Mouse (Mus musculus) lung, postnatal 0 days (tissue): ENCODE results near the gene Vmn2r27.

Experiments used
- CTCF ChIP-seq: IDR thresholded peaks from 2 replicates; pipeline ENCODE4 v1.5.1; 2016; ENCODE audit warnings: antibody characterized with exemption, mild to moderate bottlenecking
- EP300 ChIP-seq: IDR thresholded peaks from 2 replicates; pipeline ENCODE4 v1.6.1; 2016; ENCODE audit warnings: antibody characterized with exemption, mild to moderate bottlenecking, control low read depth

DNA sequence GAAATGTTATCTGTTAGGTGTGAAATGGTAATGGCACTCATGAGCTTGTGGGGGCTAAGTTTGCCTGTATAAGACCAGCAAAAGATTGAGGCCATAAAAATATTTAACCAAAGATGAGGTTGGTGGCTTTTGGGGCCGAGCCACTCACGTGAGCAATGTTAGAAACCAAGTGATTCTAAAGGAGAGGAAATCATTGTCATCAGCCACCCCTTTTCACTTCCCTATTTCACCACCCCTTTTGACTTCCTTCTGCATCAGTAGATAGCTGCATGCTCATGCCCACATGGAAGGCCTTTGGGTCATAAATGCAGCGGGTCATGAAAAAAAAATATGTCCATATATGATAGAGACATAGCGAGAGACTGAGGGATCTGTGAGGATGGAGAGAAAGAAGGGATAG lies 29.5 kb downstream of the Vmn2r27 start:
- TF ChIP-seq CTCF (no peak), EP300 (no peak)
